Mouse (Mus musculus) intestine, embryonic 14.5 days (tissue): ENCODE measurements around the gene Sar1b. TPM values are rescaled to one million over a fixed set of nuclear protein-coding genes. Genes with fewer than 3 reads are reported as not detected.
"Not testable (repeated sequence)": the region's sequence is repeated elsewhere in the genome, so short reads cannot be mapped to it uniquely, and the experiment has no call there.

Source experiments
- ATAC-seq: fragments of 200-750 bp; cut with Nextera tagmentation; replicated peaks from 2 replicates; pipeline ENCODE4 v1.8.0; 2017; ENCODE audit warnings: low read depth, moderate number of reproducible peaks, moderate TSS enrichment, moderate library complexity; ENCODE audit not compliant: low FRiP score, low TSS enrichment
- DNase-seq: peaks from one replicate; pipeline ENCODE4 v3.0.0-alpha.2; 2018; ENCODE audit warnings: low spot score
- H3K27ac ChIP-seq: fragments of 300-500 bp; sonication (generic); 2 replicates; pipeline ENCODE4 v1.5.1; 2014; ENCODE audit warnings: low read depth, mild to moderate bottlenecking, control low read depth
- H3K27me3 ChIP-seq: fragments of 300-500 bp; sonication (generic); replicated peaks from 2 replicates; pipeline ENCODE4 v1.6.1; 2014; ENCODE audit warnings: low read length, control low read depth; ENCODE audit not compliant: control insufficient read depth, insufficient read depth
- H3K36me3 ChIP-seq: fragments of 300-500 bp; sonication (generic); 2 replicates; pipeline ENCODE4 v1.6.1; 2014; ENCODE audit warnings: low read length, control low read depth; ENCODE audit not compliant: control insufficient read depth, insufficient read depth
- H3K4me1 ChIP-seq: fragments of 300-500 bp; sonication (generic); replicated peaks from 2 replicates; pipeline ENCODE4 v1.6.1; 2014; ENCODE audit warnings: low read length, control low read depth, mixed read lengths; ENCODE audit not compliant: control insufficient read depth, insufficient read depth
- H3K4me2 ChIP-seq: fragments of 300-500 bp; sonication (generic); 2 replicates; pipeline ENCODE4 v1.6.1; 2014; ENCODE audit warnings: low read length
- H3K4me3 ChIP-seq: fragments of 300-500 bp; sonication (generic); 2 replicates; pipeline ENCODE4 v1.5.1; 2014; ENCODE audit warnings: low read depth, low read length, control low read depth, mixed read lengths
- H3K9ac ChIP-seq: fragments of 300-500 bp; sonication (generic); 2 replicates; pipeline ENCODE4 v1.6.1; 2014; ENCODE audit warnings: mild to moderate bottlenecking, low read length
- H3K9me3 ChIP-seq: fragments of 300-500 bp; sonication (generic); 2 replicates; pipeline ENCODE4 v1.6.1; 2016; ENCODE audit warnings: low read length, control low read depth; ENCODE audit not compliant: control insufficient read depth
- WGBS: fragments of 180-500 bp; shearing (Covaris S2); extraction: QIAGEN DNeasy Blood & Tissue Kit; methylation state at CpG from one replicate; pipeline ENCODE4 v1.1.7; 2014; 5-methylcytosine and 5-hydroxymethylcytosine counted together
- polyA plus RNA-seq: library from polyadenylated mRNA; unstranded; fragments of >200 nt; fragmentation: Nextera tagmentation; extraction: Ambion mirVana; gene quantifications from 2 replicates; pipeline ENCODE4 v1.2.1, GENCODE M21; 2014

The Sar1b gene
- polyA plus RNA-seq = 119 and 123 TPM in 2 replicates

- WGBS = under 1% methylated on average over 30 of the region's 30 CpGs
- DNase-seq (peak; percentile 83), ATAC-seq (peak; percentile 93)
- H3K27ac ChIP-seq = no peak within 1 kb of the TSS
- peaks cover 7% of the 10 kb centered on the region for H3K4me1 ChIP-seq
- H3K27me3 ChIP-seq = no peaks in the 10 kb centered on the region
- peak within 1 kb of the TSS; percentile 93 for H3K9ac ChIP-seq
- peak within 1 kb of the TSS; percentile 97 for H3K4me2 ChIP-seq
- no peaks in the 10 kb centered on the region for H3K36me3 ChIP-seq
- H3K4me3 ChIP-seq = peak within 1 kb of the TSS; percentile 98
- no peaks in the 10 kb centered on the region for H3K9me3 ChIP-seq
Measured at GRCm38 (mm10) chr11:51763213-51763907, at the start of gene Sar1b, which contains the start of gene Sec24a. TSS of gene Sar1b (plus strand) at chr11:51763687. TSS of gene Sec24a (minus strand) at chr11:51763634.

DNA sequence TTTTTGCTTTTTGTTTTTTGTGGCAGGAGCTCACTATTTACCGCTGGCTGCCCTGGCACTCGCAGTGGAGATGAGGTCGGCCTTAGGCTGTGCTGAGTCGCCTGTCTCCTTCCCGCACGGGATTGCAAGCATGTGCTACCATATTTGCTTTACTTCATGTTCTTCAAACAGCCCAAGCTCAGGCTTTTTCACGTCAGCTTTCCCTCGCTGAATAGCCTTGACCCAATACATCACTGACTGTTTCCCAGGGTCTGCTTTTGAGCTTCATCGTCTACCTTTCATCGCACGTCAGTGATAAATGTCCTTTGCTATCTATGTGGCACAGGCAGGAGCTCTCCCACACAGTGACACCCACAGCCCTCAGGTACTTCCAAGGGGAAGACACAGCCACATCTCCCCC lies 42.4 kb upstream of the Sar1b start:
- H3K4me3 ChIP-seq = no peak overlapping the region
- H3K9ac ChIP-seq = no peak overlapping the region
- no peak overlapping the region for H3K27ac ChIP-seq
- no peak for ATAC-seq
- no peak for DNase-seq
- no peaks in the 10 kb centered on the region for H3K9me3 ChIP-seq
- H3K4me2 ChIP-seq = no peak overlapping the region
- no peaks in the 10 kb centered on the region for H3K4me1 ChIP-seq
- peaks cover 82% of the 10 kb centered on the region for H3K36me3 ChIP-seq
- 94% methylated on average over 11 of the region's 11 CpGs for WGBS
- no peaks in the 10 kb centered on the region for H3K27me3 ChIP-seq

DNA sequence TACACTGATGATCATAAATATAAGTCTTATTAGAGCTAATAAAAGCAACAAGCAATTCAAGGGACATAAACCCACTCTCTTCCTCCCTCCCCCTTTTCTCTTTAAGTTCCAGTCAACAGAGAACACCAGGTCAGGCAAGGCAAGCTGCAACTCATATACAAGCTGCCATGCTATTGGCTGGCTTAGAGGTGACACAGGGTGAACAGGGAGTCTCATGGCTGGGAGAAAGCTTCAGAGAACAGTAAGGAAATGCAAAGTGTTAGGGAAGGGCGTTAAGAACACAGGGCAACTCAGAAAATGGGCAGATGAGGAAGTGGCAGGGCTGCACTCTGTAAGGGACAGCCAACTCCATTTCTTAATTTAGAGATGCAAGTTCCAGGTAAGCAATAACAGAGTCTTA lies 30.6 kb upstream of the Sar1b start:
- H3K36me3 ChIP-seq = peaks cover 60% of the 10 kb centered on the region
- no peak overlapping the region for H3K4me3 ChIP-seq
- H3K4me1 ChIP-seq = no peaks in the 10 kb centered on the region
- H3K4me2 ChIP-seq = no peak overlapping the region
- ATAC-seq = no peak
- no peak overlapping the region for H3K27ac ChIP-seq
- H3K27me3 ChIP-seq = no peaks in the 10 kb centered on the region
- H3K9me3 ChIP-seq = no peaks in the 10 kb centered on the region
- no peak overlapping the region for H3K9ac ChIP-seq
- no peak for DNase-seq
- WGBS = 90% methylated on average over 1 of the region's 1 CpGs

GRCm38 (mm10) chr11:51734218-51734617 lies 29.3 kb upstream of the Sar1b start:
- ATAC-seq = not testable (repeated sequence)
- WGBS = 96% methylated on average over 11 of the region's 13 CpGs
- peaks cover 57% of the 10 kb centered on the region for H3K36me3 ChIP-seq

GRCm38 (mm10) chr11:51738651-51739403 lies 24.7 kb upstream of the Sar1b start:
- Histone ChIP-seq H3K36me3 (peaks cover 53% of the 10 kb centered on the region), H3K4me1 (no peaks in the 10 kb centered on the region), H3K4me3 (no peak overlapping the region), H3K9ac (no peak overlapping the region), H3K27ac (no peak overlapping the region), H3K4me2 (no peak overlapping the region), H3K9me3 (no peaks in the 10 kb centered on the region), H3K27me3 (no peaks in the 10 kb centered on the region)
- WGBS = 83% methylated on average over 3 of the region's 3 CpGs
- no peak for ATAC-seq
- DNase-seq = no peak

More at GRCm38 (mm10) chr11:51734218-51734617, 29.3 kb upstream of the Sar1b start:
- not testable (repeated sequence) for DNase-seq, H3K4me2 ChIP-seq, H3K27ac ChIP-seq, H3K9me3 ChIP-seq, H3K27me3 ChIP-seq, H3K4me3 ChIP-seq, H3K9ac ChIP-seq, H3K4me1 ChIP-seq

DNA sequence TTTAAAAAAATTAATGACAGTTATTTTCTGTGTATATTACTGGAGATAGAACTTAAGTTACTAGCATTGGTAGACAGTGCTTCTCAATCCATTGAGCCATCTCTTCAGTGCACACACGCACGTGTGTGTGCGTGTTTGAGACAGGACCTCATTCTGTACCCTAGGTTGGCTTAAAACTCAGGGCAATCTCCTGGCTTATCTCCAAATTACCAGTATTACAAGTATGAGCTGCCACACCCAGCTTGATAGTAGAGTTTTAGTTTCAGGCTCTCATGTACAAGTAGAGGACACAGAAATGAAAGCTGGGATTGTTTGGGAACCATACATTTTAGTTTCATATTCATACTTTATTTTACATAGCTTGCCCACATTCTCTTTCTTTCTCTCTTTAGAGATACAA lies 22.8 kb upstream of the Sar1b start:
- H3K9me3 ChIP-seq = no peaks in the 10 kb centered on the region
- ATAC-seq = no peak
- no peak overlapping the region for H3K4me2 ChIP-seq
- no peak overlapping the region for H3K4me3 ChIP-seq
- 92% methylated on average over 3 of the region's 3 CpGs for WGBS
- H3K27me3 ChIP-seq = no peaks in the 10 kb centered on the region
- peaks cover 51% of the 10 kb centered on the region for H3K36me3 ChIP-seq
- no peak for DNase-seq
- H3K4me1 ChIP-seq = no peaks in the 10 kb centered on the region
- no peak overlapping the region for H3K27ac ChIP-seq
- no peak overlapping the region for H3K9ac ChIP-seq

DNA sequence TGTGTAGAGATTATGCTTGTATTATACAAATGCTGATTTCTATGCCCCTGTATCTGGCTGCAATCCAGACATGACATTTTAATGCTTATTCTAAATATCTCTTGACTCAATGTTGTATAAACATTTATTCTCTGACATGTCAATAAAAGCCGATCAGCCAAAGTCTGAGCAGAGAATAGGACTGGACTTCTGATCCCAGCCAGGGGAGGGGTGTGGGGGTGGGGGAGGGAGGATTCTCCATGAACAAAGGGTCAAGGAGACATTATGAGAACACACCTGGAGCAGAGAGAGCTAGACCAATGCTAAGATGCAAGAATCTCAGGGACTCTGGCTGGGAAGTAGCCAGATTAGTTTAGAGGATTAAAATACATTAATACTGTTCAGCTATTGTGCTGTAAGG lies 17.4 kb upstream of the Sar1b start:
- Histone ChIP-seq H3K27me3 (no peaks in the 10 kb centered on the region), H3K9ac (no peak overlapping the region), H3K4me2 (no peak overlapping the region), H3K36me3 (peaks cover 31% of the 10 kb centered on the region), H3K27ac (no peak overlapping the region), H3K4me3 (no peak overlapping the region), H3K9me3 (no peaks in the 10 kb centered on the region), H3K4me1 (0 out of 2 replicates have a peak, but pooled peaks cover 4% of the 10 kb centered on the region)
- WGBS = 37% methylated on average over 1 of the region's 1 CpGs
- ATAC-seq (no peak), DNase-seq (no peak)

DNA sequence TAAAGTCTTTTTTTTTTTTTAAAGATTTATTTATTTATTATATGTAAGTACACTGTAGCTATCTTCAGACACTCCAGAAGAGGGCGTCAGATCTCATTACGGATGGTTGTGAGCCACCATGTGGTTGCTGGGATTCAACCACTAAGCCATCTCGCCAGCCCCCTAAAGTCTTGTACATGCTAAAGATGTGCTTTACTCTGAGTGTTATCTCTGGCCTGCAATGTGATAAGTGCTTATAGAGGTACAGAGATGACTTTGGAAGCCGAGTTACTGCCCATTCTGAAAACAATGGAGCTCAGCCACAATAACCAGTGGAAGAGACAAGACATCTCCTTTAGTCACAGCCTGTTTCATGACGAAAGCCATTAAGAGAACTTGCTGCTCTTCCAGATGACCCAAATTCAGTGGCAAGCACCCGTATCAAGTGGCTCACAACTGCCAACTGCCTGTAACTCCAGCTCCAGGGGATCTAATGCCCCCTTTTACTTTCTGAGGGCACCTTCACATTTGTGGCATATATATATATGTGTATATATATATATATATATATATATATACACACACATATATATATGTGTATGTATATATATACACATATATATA lies 11.8 kb upstream of the Sar1b start:
- not testable (repeated sequence) for ATAC-seq, H3K27me3 ChIP-seq, H3K4me2 ChIP-seq, H3K4me3 ChIP-seq, H3K27ac ChIP-seq, H3K9me3 ChIP-seq, DNase-seq, H3K36me3 ChIP-seq, H3K9ac ChIP-seq
- H3K4me1 ChIP-seq = peaks cover 11% of the 10 kb centered on the region
- WGBS = 79% methylated on average over 6 of the region's 6 CpGs
